Mouse (Mus musculus) pancreas, adult 10 weeks (tissue): Measurements from ENCODE around the gene Als2cr12. TPM values are rescaled to one million over a fixed set of nuclear protein-coding genes. Genes with fewer than 3 reads are reported as not detected.

Experiments
- polyA plus RNA-seq: library from polyadenylated mRNA; stranded (reverse); fragments of 350-450 nt; fragmentation: Illumina TruSeq; extraction: RNeasy Lipid Tissue Mini Kit (QIAGEN cat#74804); gene quantifications from one replicate; pipeline ENCODE4 v1.2.3, GENCODE M21; 2015; ENCODE audit warnings: low read depth, low replicate concordance; ENCODE audit not compliant: insufficient read depth

Gene Als2cr12
- not detected for polyA plus RNA-seq

GRCm38 (mm10) chr1:58695810-58696209 lies at the start of gene Als2cr12:
Gene Als2cr12, minus strand, starts transcription at chr1:58695989.

GRCm38 (mm10) chr1:58711365-58712016 lies 15.7 kb upstream of the Als2cr12 start, which contains the start of gene Cflar:
Gene Cflar, plus strand, starts transcription at chr1:58711508.

Other genes with a start within 250 kb of the Als2cr12 start
- gene Orc2, start 190.9 kb downstream of the Als2cr12 start, polyA plus RNA-seq: 3.0 TPM
- 1.5 TPM for gene Fam126b, start 109.7 kb downstream of the Als2cr12 start, polyA plus RNA-seq
- 17.7 TPM for gene Ndufb3, start 109.6 kb downstream of the Als2cr12 start, polyA plus RNA-seq
- 20.4 TPM for gene Cflar, start 15.5 kb upstream of the Als2cr12 start, polyA plus RNA-seq
- 7.3 TPM for gene Casp8, start 99.4 kb upstream of the Als2cr12 start, polyA plus RNA-seq